Mouse (Mus musculus): ENCODE results near the gene Wapl.

Gene Wapl

DNA sequence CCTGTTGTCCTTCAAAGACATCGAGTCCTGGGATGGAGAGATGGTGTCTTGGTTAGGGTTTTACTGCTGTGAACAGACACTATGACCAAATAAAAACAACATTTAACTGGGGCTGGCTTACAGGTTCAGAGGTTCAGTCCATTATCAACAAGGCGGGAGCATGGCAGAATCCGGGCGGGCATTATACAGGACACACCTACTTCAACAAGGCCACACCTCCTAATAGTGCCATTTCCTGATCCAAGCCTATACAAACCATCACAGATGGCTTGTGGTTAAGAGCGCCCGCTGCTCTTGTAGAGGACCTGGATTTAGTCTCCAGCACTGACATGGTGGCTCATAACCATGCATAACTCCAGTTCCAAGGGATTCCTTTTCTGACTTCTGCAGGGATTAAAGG is 96.7 kb downstream of the Wapl start:
- in situ Hi-C loops (cut with MboI, MseI), result loop anchor here (10.0 kb wide), 1 partner anchor 366 kb away; no protein-coding TSS in a partner anchor

DNA sequence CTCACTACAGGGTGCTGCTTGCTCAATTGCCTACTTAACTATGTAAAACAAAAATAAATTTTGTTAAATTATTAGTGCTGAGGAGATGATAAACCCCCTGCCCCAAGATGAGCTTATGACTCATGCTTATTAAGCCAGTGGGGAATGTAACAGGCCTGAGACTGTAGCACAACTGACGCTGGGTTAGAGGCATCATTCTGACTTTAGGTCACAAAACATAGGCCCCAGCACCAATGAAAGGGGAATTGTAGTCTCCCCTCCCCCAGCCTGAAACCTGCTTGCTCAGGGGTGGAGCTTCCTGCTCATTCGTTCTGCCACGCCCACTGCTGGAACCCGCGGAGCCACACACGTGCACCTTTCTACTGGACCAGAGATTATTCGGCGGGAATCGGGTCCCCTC is 97.9 kb downstream of the Wapl start:
- in situ Hi-C loops (cut with MboI, MseI), result loop anchor here (10.0 kb wide), 1 partner anchor 367 kb away; no protein-coding TSS in a partner anchor

GRCm38 (mm10) chr14:34772132-34772531 is 98.4 kb downstream of the Wapl start:
- in situ Hi-C loops (cut with MboI, MseI), result loop anchor here (10.0 kb wide), 1 partner anchor 367 kb away; no protein-coding TSS in a partner anchor

- in situ Hi-C loops (cut with MboI, MseI), result loop anchor here (10.0 kb wide), 1 partner anchor 369 kb away; no protein-coding TSS in a partner anchor
Observed at GRCm38 (mm10) chr14:34773681-34774080, 100.0 kb downstream of the Wapl start.

DNA sequence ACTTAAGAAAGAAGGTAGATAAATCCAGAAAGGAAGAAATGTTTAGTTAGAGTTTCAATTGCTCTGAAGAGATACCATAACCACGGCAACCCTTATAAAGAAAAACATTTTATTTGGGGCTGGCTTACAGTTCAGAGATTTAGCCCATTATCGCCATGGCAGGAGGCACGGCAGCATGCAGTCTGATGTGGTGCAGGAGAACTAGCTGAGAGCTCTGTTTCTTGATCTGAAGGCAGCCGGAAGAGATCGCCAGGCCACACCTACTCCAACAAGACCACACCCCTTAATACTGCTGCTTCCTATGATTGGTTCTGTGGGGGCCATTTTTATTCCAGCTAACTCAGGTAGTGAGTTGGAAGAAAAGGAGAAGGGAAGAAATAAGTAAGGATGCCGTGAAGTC is 100.5 kb downstream of the Wapl start:
- in situ Hi-C loops (cut with MboI, MseI), result loop anchor here (10.0 kb wide), 1 partner anchor 369 kb away; no protein-coding TSS in a partner anchor

DNA sequence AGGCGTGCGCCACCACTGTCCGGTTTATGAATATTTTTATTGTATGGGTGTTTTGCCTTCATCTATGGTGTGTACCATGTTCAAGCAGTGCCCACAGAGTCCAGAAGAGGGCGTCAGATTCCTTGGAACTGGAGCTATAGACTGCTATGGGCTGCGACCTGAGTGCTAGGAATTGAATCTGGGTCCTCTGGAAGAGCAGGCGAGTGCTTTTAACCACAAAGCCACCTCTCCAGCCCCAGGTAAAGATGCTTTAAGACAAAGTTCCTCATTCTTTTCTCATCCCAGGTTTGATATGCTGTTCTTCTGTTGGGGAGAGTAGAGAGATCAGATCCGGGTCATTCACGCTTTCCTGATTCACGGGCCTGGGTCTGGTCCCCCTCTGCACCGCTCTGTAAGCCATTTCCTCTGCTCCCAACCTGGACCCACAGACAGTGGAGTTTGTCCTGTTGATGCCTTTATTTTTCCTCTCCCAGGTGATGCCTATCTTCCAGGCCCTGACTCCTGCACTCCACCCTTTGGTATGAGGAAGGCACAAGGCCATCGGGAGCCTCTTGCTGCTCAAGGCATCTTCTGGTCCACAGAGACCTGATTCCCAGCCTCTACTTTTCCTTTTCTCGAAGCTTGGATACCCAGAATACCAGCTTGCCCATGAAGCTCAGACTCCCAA is 103.1 kb downstream of the Wapl start:
- in situ Hi-C loops (cut with MboI, MseI), result loop anchor here (5.0 to 10.0 kb wide), 2 partner anchors 165 to 372 kb away; no protein-coding TSS in a partner anchor

GRCm38 (mm10) chr14:34777810-34778209 is 104.1 kb downstream of the Wapl start:
- in situ Hi-C loops (cut with MboI, MseI), result loop anchor here (5.0 to 10.0 kb wide), 2 partner anchors 166 to 373 kb away; no protein-coding TSS in a partner anchor

DNA sequence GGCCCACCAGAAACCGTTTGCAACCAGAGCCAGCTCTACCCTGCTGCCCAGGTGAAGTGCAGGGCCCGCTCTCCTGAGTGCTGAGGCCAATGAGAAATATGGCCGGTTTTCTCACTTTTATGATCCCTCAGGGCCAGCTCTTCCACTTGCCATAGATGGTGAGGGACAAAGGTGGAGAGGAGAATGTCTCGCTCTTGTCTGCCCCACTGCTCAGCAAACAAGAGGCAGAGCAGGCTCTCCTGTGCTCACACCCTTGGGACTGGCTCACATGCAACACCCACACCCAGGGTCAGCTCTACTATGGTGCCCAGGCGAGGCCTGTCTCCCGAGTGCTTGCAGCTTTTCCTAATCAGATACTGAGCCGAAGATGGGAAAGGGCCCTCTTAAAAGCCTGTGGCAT is 105.0 kb downstream of the Wapl start:
- in situ Hi-C loops (cut with MboI, MseI), result loop anchor here (5.0 to 10.0 kb wide), 2 partner anchors 166 to 374 kb away; no protein-coding TSS in a partner anchor

DNA sequence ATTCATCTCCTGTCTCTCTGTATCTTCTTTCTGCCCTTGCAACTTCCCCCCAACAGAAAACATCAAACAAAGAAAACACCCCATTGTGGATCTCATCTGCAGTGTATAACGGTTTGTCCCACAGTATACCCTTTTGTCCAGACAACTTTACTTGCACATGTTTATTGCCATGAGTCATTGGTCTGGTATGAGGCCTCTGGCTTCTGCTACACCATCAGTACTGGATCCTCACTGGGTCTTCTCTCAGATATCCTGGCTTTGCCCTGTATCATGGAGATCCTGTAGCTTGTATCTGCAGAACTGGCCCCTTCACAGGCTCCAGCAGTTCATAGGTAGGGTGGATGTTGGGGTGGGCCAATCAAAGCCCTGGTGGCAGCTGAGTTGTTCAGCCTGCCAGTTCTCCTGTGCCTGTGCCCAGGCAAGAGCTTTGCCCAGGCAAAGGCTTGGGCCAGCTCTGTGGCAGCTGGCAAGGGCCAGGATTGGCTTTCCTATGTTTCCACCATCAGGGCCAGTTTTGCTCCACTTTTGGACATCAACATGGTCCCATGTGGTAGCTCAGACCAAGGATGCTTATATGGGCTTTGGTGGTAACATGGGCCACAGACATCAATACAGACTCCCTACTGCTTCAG is 119.8 kb downstream of the Wapl start:
- in situ Hi-C loops (cut with MboI, MseI), result no loop called here
